Mouse (Mus musculus) forebrain, embryonic 10.5 days (tissue): Measurements from ENCODE around the gene Col19a1. TPM values are rescaled to one million over a fixed set of nuclear protein-coding genes. Genes with fewer than 3 reads are reported as not detected.
"Not testable (repeated sequence)": the region's sequence is repeated elsewhere in the genome, so short reads cannot be mapped to it uniquely, and the experiment has no call there.

ENCODE experiments used
- DNase-seq: peaks from one replicate; pipeline ENCODE4 v3.0.0-alpha.2; 2017; ENCODE audit warnings: low spot score; ENCODE audit errors: extremely low spot score
- H3K27ac ChIP-seq: fragments of 300-500 bp; sonication (generic); 2 replicates; pipeline ENCODE4 v1.5.1; 2016; ENCODE audit warnings: mild to moderate bottlenecking
- H3K27me3 ChIP-seq: fragments of 300-500 bp; sonication (generic); 2 replicates; pipeline ENCODE4 v1.6.1; 2016; ENCODE audit warnings: mild to moderate bottlenecking; ENCODE audit not compliant: poor library complexity, severe bottlenecking
- H3K36me3 ChIP-seq: fragments of 300-500 bp; sonication (generic); replicated peaks from 2 replicates; pipeline ENCODE4 v1.6.1; 2016; ENCODE audit warnings: mild to moderate bottlenecking, moderate library complexity
- H3K4me1 ChIP-seq: fragments of 300-500 bp; sonication (generic); 2 replicates; pipeline ENCODE4 v1.6.1; 2016
- H3K4me3 ChIP-seq: fragments of 300-500 bp; sonication (generic); 2 replicates; pipeline ENCODE4 v1.5.1; 2016; ENCODE audit warnings: mild to moderate bottlenecking, moderate library complexity
- H3K9me3 ChIP-seq: fragments of 300-500 bp; sonication (generic); 2 replicates; pipeline ENCODE4 v1.6.1; 2016; ENCODE audit warnings: mild to moderate bottlenecking, moderate library complexity
- WGBS: fragments of 180-500 bp; shearing (Covaris S2); methylation state at CpG from one replicate; pipeline ENCODE4 v1.1.7; 2016; 5-methylcytosine and 5-hydroxymethylcytosine counted together
- polyA plus RNA-seq: library from polyadenylated mRNA; unstranded; fragments of >200 nt; fragmentation: Nextera tagmentation; extraction: Ambion mirVana; gene quantifications from 2 replicates; pipeline ENCODE4 v1.2.1, GENCODE M21; 2016

Col19a1 gene
- 0.07 and 0.14 TPM in 2 replicates for polyA plus RNA-seq

DNA sequence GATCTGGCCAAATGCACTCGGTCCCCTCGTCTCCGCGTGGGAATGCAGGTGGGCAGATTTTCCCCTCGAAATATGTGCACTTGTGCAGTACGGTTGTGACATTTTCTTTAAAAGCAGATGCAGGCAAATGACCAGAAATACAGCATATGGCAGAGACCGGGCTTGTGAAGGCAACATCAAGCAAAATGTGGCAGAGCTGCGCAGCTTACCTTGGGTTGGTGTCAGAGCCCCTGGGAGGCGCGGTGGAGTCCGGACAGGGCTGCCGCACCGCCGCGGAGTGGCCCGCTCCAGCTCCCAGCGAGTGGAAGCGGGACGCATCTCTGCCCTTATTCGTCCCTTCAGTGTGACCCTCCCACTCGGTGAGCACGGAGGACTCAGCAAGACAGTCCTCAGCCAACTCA is at the start of gene Col19a1:
Gene Col19a1, minus strand, starts transcription at position 332 of the 401 bp plus-strand sequence.
- peaks cover 15% of the 10 kb centered on the region for H3K4me1 ChIP-seq
- peak within 1 kb of the TSS; percentile 63 for H3K4me3 ChIP-seq
- peak; percentile 40 for DNase-seq
- H3K36me3 ChIP-seq: no peaks in the 10 kb centered on the region
- no peaks in the 10 kb centered on the region for H3K9me3 ChIP-seq
- H3K27ac ChIP-seq: no peak within 1 kb of the TSS
- H3K27me3 ChIP-seq: peaks cover 73% of the 10 kb centered on the region
- 2% methylated on average over 22 of the region's 22 CpGs for WGBS

DNA sequence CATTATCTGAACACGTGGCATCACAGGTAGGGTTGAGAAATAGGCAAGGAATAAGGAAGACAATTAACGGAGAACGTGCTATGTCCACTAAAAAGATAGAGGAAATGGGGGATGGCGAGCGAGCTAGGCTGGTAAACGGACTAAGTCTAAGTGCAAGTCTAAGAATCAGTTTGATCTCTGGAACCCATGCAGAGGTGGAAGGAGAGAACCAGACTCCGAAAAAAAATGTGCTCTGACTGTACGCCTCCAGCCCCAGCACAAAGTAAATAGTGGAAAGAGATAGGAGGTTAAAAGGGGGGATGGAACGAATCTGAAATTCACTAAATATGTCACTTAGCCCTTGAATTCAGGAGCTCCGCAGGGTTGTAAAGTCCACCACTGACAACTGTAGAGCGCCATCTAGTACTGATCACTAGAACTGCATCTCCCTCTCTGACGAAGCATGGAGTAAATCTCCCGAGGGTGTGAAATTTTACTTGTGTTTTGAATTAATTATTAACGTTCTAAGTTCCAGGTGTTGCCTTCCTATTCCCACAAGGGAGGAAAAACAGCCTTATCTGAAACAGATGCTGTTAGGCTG is 46.4 kb upstream of the Col19a1 start:
- Histone ChIP-seq H3K27ac (no peak overlapping the region), H3K36me3 (no peaks in the 10 kb centered on the region), H3K4me3 (no peak overlapping the region), H3K4me1 (no peaks in the 10 kb centered on the region), H3K9me3 (no peaks in the 10 kb centered on the region), H3K27me3 (no peaks in the 10 kb centered on the region)
- 42% methylated on average over 14 of the region's 14 CpGs for WGBS
- DNase-seq: no peak

DNA sequence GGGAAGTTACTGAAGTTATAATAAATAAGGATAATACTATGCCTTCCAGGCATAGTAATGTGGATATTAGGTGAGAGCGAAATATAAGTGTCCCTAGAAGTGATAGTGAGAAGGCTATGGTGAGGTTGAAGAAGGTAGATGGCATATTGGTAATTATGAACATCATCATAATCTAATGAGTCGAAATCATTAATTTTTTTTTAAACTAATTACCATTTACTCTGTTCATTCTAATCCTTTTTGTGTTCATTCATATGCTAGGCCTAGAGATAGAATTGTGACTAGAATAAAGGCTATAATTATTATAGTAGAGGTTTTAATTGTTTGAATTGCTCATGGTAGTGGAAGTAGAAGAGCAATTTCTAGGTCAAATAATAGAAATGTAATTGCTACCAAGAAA is 25.3 kb upstream of the Col19a1 start:
- not testable (repeated sequence) for H3K4me1 ChIP-seq, H3K27me3 ChIP-seq, H3K27ac ChIP-seq, H3K36me3 ChIP-seq, H3K9me3 ChIP-seq, DNase-seq, H3K4me3 ChIP-seq
- WGBS: 3% methylated on average over 1 of the region's 2 CpGs

GRCm38 (mm10) chr1:24595096-24595495 is 7.8 kb upstream of the Col19a1 start:
- H3K27me3 ChIP-seq: peaks cover 2% of the 10 kb centered on the region; the same call in 1 of the 2 replicates
- no peaks in the 10 kb centered on the region for H3K36me3 ChIP-seq
- no peak for DNase-seq
- 95% methylated on average over 19 of the region's 19 CpGs for WGBS
- H3K27ac ChIP-seq: no peak overlapping the region
- no peak overlapping the region for H3K4me3 ChIP-seq
- peaks cover 5% of the 10 kb centered on the region; the same call in 1 of the 2 replicates for H3K9me3 ChIP-seq
- H3K4me1 ChIP-seq: no peaks in the 10 kb centered on the region

DNA sequence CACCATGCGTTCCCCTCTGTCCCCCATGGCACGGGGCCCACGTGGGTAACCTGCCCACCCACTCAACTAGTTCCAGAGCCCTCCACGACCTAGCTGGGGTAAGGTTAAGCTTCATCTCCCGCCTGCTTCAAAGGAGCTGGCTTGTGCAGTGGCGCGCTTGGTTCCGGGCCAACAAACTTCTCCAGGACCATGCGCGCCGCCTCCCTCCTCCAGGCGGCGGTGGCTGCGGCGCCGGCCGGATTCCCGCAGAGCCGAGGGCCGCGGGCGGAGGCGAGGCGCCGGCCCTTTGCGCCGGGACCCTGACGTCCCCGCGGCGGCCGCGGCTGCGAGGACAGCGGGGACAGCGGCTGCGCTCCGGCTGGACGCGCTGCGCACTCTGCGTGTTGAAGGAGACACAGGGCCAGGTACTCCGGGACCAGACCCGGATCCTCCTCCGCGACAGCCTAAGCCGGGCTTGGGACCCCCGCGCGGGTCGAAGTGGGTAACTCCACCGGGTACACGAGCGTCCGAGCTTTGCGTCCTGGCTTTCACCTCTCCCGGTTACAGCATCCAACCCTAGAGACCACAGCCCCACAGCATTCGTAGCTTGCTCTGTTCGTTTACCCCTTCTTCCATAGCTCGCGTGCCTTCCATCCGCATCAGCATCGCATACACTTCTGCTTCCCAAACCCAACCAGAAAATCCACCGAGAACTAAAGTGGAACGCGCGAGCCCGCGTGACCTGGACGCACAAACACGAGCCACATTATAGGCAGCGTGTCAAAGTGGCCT is 717 bp downstream of the Col19a1 start:
- Histone ChIP-seq H3K36me3 (no peaks in the 10 kb centered on the region), H3K9me3 (no peaks in the 10 kb centered on the region), H3K27me3 (peaks cover 73% of the 10 kb centered on the region), H3K4me3 (peak overlapping the region; percentile 63), H3K27ac (no peak overlapping the region), H3K4me1 (peaks cover 15% of the 10 kb centered on the region)
- peak; percentile 35 for DNase-seq
- WGBS: under 1% methylated on average over 72 of the region's 72 CpGs

- 90% methylated on average over 8 of the region's 8 CpGs for WGBS
- Histone ChIP-seq H3K4me3 (no peak overlapping the region), H3K9me3 (no peaks in the 10 kb centered on the region), H3K27ac (no peak overlapping the region), H3K27me3 (no peaks in the 10 kb centered on the region), H3K4me1 (no peaks in the 10 kb centered on the region), H3K36me3 (no peaks in the 10 kb centered on the region)
- no peak for DNase-seq
Measured at GRCm38 (mm10) chr1:24572602-24573001, 14.7 kb downstream of the Col19a1 start.

DNA sequence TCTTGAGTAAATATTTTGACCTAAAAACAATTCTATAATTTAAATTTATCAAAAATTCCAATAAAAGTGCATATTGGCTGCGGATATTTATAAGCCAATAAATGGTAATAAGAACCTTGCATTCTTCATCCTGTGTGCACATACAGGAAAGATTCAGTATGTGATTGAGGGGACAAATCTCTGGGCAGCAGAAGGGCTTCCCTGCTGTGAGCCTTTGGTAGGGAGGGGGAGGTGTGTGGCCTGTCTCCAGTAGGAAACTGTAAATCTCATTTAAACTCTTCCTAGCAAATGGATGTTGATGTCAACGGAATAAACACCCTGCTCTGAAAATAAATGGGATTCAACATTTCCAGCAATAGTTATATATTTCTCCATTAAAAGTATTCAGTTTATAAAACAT is 23.2 kb downstream of the Col19a1 start:
- no peak for DNase-seq
- Histone ChIP-seq H3K4me1 (no peaks in the 10 kb centered on the region), H3K27me3 (no peaks in the 10 kb centered on the region), H3K36me3 (no peaks in the 10 kb centered on the region), H3K9me3 (no peaks in the 10 kb centered on the region), H3K4me3 (no peak overlapping the region), H3K27ac (no peak overlapping the region)
- 58% methylated on average over 2 of the region's 2 CpGs for WGBS

DNA sequence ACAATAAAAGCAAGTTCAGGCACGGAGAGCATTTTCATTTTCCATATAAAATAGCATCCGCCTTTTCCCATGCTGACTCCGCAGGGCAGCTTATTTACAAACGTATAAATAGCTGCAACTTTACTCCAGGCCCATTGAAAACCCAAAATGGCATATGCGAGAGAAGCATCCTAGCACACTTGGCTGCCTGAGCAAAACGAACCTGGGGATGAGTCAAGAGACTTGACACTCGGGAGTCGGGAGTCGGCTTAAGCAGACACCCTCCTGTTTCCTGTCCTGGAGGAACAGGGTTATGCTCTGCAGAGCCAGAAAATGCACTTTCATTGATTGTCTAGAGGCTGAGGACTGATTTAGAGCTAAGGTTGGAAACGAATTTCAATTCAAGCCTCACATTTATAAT is 29.3 kb downstream of the Col19a1 start:
- no peaks in the 10 kb centered on the region for H3K36me3 ChIP-seq
- H3K4me1 ChIP-seq: peaks cover 4% of the 10 kb centered on the region; the same call in 1 of the 2 replicates
- WGBS: 68% methylated on average over 10 of the region's 10 CpGs
- no peaks in the 10 kb centered on the region for H3K27me3 ChIP-seq
- H3K9me3 ChIP-seq: no peaks in the 10 kb centered on the region
- H3K27ac ChIP-seq: no peak overlapping the region
- DNase-seq: no peak
- H3K4me3 ChIP-seq: no peak overlapping the region

DNA sequence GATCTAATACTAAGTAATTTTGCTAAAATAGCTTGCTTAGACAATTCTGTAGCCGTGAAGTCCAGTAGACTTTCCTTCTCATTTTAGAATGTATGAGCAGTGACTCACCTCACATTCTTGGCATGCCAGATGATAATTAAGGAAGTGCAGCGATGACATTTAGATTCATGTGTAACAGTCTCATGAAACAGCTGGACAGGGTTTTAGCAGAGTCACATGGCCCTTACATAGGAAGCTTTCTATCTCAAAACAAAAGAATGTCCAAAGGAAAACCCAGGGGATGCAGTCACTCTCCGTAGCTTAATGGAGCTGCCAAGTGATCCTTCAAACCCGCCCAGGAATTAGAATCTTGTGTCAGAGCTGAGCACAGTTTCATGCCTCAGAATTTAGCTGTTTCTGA is 33.8 kb downstream of the Col19a1 start:
- 60% methylated on average over 4 of the region's 4 CpGs for WGBS

DNA sequence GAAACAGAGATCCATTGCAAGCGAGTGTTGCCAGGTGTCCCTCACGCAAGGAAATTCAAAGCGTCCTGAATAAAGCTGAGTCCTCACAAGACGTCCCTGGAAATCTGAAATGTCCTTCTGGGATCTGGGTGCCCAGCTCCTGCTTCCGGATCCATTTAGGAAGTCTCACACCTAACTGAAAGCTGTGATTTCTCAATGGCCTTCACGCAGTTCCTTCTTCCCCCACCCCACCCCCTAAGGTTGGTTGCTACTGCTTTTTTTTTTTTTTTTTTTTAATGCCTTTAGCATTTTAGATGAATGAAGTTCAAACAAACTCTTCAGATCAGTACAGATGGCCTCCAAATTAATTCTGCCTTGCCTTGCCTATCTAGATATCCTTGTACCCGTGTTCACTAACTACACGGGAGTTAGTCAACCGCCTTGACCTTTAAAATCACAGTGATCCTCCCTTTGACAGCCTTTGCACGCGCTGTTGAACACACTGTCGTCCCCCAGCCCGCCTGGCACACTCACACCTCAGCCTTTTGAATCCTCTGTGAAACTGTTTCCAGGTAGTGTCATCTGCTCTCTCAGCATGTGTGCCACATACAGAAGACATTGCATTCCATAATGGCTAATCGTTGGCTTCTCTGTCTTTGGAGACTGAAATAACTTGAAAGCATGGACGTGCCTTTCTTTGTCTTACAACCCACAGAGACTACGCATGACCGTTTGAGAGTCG is 36.6 kb downstream of the Col19a1 start:
- 85% methylated on average over 18 of the region's 18 CpGs for WGBS
- H3K27me3 ChIP-seq: no peaks in the 10 kb centered on the region
- DNase-seq: no peak
- H3K4me1 ChIP-seq: peaks cover 4% of the 10 kb centered on the region; the same call in 1 of the 2 replicates
- H3K4me3 ChIP-seq: no peak overlapping the region
- no peaks in the 10 kb centered on the region for H3K9me3 ChIP-seq
- no peaks in the 10 kb centered on the region for H3K36me3 ChIP-seq
- H3K27ac ChIP-seq: no peak overlapping the region

More for the DNA sequence above, 33.8 kb downstream of the Col19a1 start:
- H3K27ac ChIP-seq: no peak overlapping the region
- H3K27me3 ChIP-seq: no peaks in the 10 kb centered on the region
- H3K4me3 ChIP-seq: no peak overlapping the region
- peaks cover 4% of the 10 kb centered on the region; the same call in 1 of the 2 replicates for H3K4me1 ChIP-seq
- H3K36me3 ChIP-seq: no peaks in the 10 kb centered on the region
- no peaks in the 10 kb centered on the region for H3K9me3 ChIP-seq
- DNase-seq: no peak

DNA sequence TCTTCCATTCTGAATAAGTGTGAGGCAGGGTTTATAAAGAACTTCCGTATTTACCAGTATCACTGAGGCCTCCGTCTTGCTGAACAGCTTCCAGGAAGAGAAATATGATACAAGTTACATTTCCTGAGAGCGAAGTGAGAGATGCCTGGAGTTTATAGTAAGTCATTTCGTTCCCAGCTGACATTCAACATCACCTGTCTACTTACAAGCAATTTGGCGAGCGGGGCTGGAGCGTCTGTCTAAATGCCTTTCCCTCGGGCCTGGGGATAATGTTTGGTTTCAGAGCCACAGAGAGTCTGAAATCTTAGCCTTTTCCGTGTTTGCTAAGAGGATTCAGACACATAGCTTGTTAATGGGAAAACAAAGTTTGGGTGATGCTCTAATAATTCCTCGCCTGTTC is 37.2 kb downstream of the Col19a1 start:
- Histone ChIP-seq H3K9me3 (no peaks in the 10 kb centered on the region), H3K36me3 (no peaks in the 10 kb centered on the region), H3K27me3 (no peaks in the 10 kb centered on the region), H3K4me1 (peaks cover 4% of the 10 kb centered on the region; the same call in 1 of the 2 replicates), H3K4me3 (no peak overlapping the region), H3K27ac (no peak overlapping the region)
- WGBS: 79% methylated on average over 10 of the region's 10 CpGs
- no peak for DNase-seq

DNA sequence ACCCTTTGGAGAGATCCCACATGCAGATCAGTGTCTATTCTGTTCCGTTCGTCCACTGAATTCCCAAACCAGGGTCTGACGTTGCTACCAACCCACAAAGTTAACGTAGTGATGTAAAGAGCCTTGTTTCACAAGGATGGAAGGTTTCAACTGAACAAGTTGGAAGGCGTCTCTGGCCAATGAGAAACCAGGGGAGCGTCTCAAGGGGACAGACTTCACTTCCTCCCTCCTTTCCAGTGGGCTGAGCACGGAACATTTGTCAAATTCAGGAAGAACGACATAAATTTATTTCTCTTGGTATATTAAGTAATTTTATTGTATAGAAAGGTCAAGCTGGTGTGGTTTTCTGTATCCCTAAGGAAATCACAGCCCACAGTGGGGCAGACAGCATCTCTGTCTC is 38.2 kb downstream of the Col19a1 start:
- peaks cover 4% of the 10 kb centered on the region; the same call in 1 of the 2 replicates for H3K4me1 ChIP-seq
- no peak overlapping the region for H3K27ac ChIP-seq

GRCm38 (mm10) chr1:24547574-24547973 is 39.7 kb downstream of the Col19a1 start:
- Histone ChIP-seq H3K4me1 (no peaks in the 10 kb centered on the region), H3K4me3 (no peak overlapping the region), H3K27me3 (no peaks in the 10 kb centered on the region), H3K27ac (no peak overlapping the region), H3K9me3 (no peaks in the 10 kb centered on the region), H3K36me3 (no peaks in the 10 kb centered on the region)
- no peak for DNase-seq
- 86% methylated on average over 1 of the region's 1 CpGs for WGBS

More for the DNA sequence above, 38.2 kb downstream of the Col19a1 start:
- H3K36me3 ChIP-seq: no peaks in the 10 kb centered on the region
- WGBS: 90% methylated on average over 8 of the region's 8 CpGs
- H3K27me3 ChIP-seq: no peaks in the 10 kb centered on the region
- no peak for DNase-seq
- H3K9me3 ChIP-seq: no peaks in the 10 kb centered on the region
- H3K4me3 ChIP-seq: no peak overlapping the region
